Mouse (Mus musculus) telencephalon, adult 2 months (tissue): Measurements from ENCODE around the gene Olfr275.
"Not testable (repeated sequence)": the region's sequence is repeated elsewhere in the genome, so short reads cannot be mapped to it uniquely, and the experiment has no call there.

Experiments
- DNase-seq: peaks from one replicate; pipeline ENCODE4 v3.0.0-alpha.2; 2011; ENCODE audit warnings: low read depth, low spot score

Gene Olfr275

DNA sequence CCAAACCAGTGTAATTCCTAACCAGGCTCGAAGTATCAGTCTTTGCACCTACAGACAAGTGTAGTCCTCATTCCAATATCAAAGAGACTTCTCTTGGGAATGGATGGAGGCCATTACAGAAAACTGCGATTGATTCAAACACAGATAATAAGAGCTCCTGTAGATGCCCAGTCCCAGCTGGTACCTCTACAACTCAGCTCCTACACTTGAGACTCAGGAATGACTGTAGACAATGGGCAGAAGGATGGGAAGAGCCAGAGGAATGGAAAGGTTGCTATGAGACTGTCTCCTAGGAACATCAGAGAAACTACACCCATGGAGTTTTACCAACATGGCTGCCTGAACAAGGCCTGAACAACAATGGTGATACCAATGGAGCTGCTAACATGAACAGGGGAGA lies at the start of gene Olfr275:
Olfr275 (plus strand) TSS at position 301 of the 400 bp plus-strand sequence.
- no peak for DNase-seq

- no peak for DNase-seq
Observed at GRCm38 (mm10) chr4:52765612-52766011, 48.8 kb upstream of the Olfr275 start.

- peak; percentile 8 for DNase-seq
Observed at GRCm38 (mm10) chr4:52772186-52772585, 42.2 kb upstream of the Olfr275 start.

DNA sequence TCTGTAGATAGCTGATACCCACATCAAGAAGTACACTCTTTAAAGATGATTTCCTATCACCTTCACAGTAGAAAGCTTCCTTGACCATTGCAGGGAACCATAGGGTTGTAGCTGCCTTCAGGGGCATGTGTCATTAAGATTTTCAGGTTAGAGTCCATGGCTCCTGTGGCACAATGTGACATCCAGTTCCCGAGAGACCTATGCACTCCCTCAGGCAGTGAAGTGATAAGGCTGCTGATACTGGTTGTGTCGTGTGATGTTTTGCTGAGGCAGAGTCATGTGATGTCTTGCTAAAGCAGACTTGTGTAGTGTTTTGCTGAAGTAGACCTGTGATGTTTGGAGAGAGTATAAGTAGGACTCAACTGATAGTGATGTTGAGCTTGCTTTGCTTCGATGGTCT lies 14.4 kb upstream of the Olfr275 start:
- no peak for DNase-seq

DNA sequence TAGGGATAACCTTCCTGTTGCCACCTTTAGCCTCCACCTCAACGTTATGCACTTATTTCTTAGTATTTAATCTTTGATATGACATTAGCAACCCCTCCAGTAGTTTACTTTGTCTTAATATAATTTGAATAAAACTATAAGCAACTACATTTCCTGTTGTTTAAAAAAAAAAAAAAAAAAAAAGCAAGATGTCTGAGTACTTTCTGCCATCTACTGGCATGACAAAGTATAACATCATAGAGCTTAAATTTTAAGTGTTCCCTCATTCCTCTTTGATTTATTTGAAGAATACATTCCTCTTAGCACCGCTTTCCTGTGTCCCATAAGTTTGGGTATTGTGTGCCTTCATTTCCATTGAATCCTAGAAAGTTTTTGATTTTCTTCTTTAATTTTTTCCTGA lies 2.5 kb upstream of the Olfr275 start:
- DNase-seq, result peak; percentile 27

DNA sequence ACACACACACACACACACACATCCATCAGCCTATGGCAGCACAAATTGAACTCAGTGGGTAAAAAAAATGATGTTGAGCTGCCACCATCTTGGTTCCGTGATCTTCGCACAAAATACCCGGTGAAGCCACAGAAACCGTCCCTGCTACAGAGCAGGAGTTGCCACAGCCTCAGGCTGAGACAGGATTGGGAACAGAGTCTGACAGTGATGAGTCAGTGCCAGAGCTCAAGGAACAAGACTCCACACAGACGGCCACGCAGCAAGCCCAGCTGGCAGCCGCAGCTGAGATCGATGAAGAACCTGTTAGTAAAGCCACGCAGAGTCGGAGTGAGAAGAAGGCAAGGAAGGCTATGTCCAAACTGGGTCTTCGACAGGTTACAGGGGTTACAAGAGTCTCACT lies 7.0 kb downstream of the Olfr275 start:
- no peak for DNase-seq

DNA sequence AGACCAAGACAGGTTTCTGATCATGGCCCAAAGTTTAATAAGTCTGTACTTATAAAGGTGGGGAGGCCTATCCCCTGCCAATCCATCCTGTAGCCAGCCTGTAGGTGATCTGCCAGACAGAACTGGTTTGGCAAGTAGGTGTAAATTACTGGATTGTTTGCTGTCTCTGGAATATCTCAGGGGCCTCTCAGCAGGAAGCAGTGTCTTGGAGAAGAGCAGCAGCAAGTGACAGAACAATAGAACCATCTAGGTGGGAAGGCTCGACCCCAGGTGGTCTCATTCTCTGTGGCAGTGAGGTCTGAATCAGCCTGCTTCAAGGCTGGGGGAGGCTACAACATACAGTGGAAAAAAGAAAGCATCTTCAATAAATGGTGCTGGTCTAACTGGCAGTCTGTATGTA lies 31.0 kb downstream of the Olfr275 start:
- DNase-seq, result not testable (repeated sequence)

- DNase-seq, result no peak
Observed at GRCm38 (mm10) chr4:52849039-52849635, 34.7 kb downstream of the Olfr275 start.

GRCm38 (mm10) chr4:52849672-52850071 lies 35.3 kb downstream of the Olfr275 start:
- no peak for DNase-seq

DNA sequence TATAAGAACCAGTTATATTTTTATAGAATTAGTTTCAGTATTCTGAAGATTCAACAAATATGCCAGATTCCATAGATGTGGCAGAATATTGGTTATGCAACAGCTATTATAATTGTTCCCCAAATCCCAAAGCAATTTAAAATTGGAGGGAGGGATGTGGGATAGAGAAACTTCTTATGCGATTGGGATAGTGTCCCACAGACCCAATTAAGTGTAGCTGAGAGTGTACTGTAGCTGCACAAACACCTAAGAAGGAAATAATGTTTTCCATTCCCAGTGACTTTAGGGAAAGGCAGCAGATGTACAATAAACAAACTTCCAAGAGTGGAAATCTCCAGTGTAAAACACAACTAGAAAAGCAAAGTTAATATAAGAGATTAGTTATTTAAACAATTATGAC lies 44.7 kb downstream of the Olfr275 start, which contains the start of gene Olfr273:
Olfr273 (minus strand) TSS at position 101 of the 400 bp plus-strand sequence.
- DNase-seq, result no peak

DNA sequence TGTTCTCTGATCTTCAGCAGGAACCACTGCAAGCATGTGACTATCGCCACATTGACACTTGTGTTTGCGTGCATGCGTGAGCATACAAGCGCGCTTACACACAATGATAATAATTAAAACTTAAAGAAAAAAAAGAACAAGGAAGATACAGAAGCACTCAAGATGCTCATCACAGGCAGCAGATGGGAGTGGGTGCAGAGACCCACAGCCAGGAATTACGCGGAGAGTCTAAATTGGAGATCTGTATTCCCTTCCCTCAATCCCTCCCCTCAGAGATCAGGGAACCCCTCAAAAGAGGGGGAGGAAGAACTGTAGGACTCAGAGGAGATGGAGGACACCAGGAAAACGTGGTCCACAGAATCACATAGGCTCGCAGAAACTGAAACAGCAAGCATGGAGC lies 49.8 kb downstream of the Olfr275 start:
- no peak for DNase-seq
